Mouse (Mus musculus) stomach, embryonic 14.5 days (tissue): ENCODE measurements around the gene Tubgcp6. TPM values are rescaled to one million over a fixed set of nuclear protein-coding genes. Genes with fewer than 3 reads are reported as not detected.
A peak's percentile ranks its signal among the peaks of the same experiment; 100 is the strongest.

Source experiments
- ATAC-seq: fragments of 200-750 bp; cut with Nextera tagmentation; 2 replicates; pipeline ENCODE4 v1.8.0; 2017; ENCODE audit warnings: low read depth, moderate TSS enrichment; ENCODE audit not compliant: insufficient number of reproducible peaks, insufficient read depth, low FRiP score
- H3K27ac ChIP-seq: fragments of 300-500 bp; sonication (generic); 2 replicates; pipeline ENCODE4 v1.5.1; 2014; ENCODE audit warnings: mild to moderate bottlenecking, low read length, moderate library complexity, mixed read lengths
- H3K27me3 ChIP-seq: fragments of 300-500 bp; sonication (generic); 2 replicates; pipeline ENCODE4 v1.6.1; 2014; ENCODE audit warnings: low read length, control low read depth, mixed read lengths; ENCODE audit not compliant: control insufficient read depth, insufficient read depth
- H3K36me3 ChIP-seq: fragments of 300-500 bp; sonication (generic); 2 replicates; pipeline ENCODE4 v1.6.1; 2014; ENCODE audit warnings: mild to moderate bottlenecking, control low read depth, low read length, moderate library complexity, mixed read lengths; ENCODE audit not compliant: control insufficient read depth, insufficient read depth
- H3K4me1 ChIP-seq: fragments of 300-500 bp; sonication (generic); 2 replicates; pipeline ENCODE4 v1.6.1; 2014; ENCODE audit warnings: low read length, control low read depth, mixed read lengths; ENCODE audit not compliant: control insufficient read depth, insufficient read depth
- H3K4me2 ChIP-seq: fragments of 300-500 bp; sonication (generic); replicated peaks from 2 replicates; pipeline ENCODE4 v1.6.1; 2014; ENCODE audit warnings: low read depth, low read length, control low read depth
- H3K4me3 ChIP-seq: fragments of 300-500 bp; sonication (generic); 2 replicates; pipeline ENCODE4 v1.5.1; 2014; ENCODE audit warnings: low read depth, low read length, control low read depth
- H3K9ac ChIP-seq: fragments of 300-500 bp; sonication (generic); replicated peaks from 2 replicates; pipeline ENCODE4 v1.6.1; 2014; ENCODE audit warnings: low read depth, mild to moderate bottlenecking, control low read depth, low read length, moderate library complexity, mixed read lengths
- H3K9me3 ChIP-seq: fragments of 300-500 bp; sonication (generic); 2 replicates; pipeline ENCODE4 v1.6.1; 2016; ENCODE audit warnings: low read depth, low read length, control low read depth; ENCODE audit not compliant: control insufficient read depth
- WGBS: fragments of 180-500 bp; shearing (Covaris S2); extraction: QIAGEN DNeasy Blood & Tissue Kit; methylation state at CpG from one replicate; pipeline ENCODE4 v1.1.7; 2014; 5-methylcytosine and 5-hydroxymethylcytosine counted together
- polyA plus RNA-seq: library from polyadenylated mRNA; unstranded; fragments of >200 nt; fragmentation: Nextera tagmentation; extraction: Ambion mirVana; gene quantifications from 2 replicates; pipeline ENCODE4 v1.2.1, GENCODE M21; 2014

Tubgcp6 gene
- polyA plus RNA-seq, 1 experiment from 2014 or later = 17.2 TPM

DNA sequence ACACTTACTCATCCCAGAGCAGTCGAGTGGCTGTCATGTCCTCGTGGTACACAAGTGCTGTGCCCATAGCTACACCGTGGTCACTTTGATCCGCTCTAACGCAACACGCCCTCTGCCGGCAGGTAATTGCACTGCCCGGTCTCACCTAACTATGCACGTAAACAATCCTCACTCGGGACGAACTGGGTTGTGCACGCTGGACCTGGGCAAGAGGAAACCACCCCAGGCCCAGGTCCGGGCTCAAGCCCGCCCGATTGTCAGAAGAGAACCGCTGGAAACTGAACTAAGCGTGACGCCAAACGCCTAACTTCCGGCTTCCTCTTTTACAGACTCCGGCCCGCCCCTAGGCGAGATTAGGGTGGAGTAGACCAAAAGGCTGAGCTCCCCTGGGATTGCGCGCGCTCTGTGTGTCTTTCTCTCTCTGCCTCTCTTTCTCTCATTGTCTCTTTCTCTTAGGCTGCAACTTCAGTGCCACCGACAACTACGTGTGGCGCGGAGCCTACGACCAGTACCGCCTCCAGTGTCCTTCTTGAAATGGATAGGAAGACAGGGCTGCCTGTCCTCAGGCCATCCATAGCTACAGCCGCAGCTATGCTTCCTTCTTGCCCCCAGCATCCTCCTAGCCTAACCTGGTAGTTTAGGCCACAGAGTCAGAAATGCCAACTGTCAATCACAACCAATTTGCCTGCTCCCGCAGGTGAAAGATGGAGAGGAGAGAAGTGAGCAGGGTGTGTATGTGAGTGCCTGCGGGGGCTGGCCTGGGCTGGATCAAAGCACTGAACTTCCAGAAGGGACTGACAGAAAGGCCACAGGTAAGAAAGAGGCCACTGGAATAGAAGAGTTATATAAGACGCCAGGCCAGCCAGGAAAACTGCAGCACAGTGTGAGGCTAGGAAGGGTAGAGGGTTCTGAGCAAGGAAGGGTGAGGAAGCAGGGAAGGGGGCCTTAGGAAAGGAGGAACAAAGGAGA lies 5.8 kb upstream of the Tubgcp6 start, which contains the start of gene Hdac10:
Gene Hdac10, minus strand, starts transcription at position 319 of the 969 bp plus-strand sequence.
- WGBS = 4% methylated on average over 36 of the region's 36 CpGs
- peak within 1 kb of the TSS; percentile 60 for H3K4me3 ChIP-seq
- peak within 1 kb of the TSS; percentile 91 for H3K4me2 ChIP-seq
- peak within 1 kb of the TSS; percentile 23 for H3K27ac ChIP-seq
- no peaks in the 10 kb centered on the region for H3K9me3 ChIP-seq
- H3K4me1 ChIP-seq = peaks cover 9% of the 10 kb centered on the region; the same call in 1 of the 2 replicates
- peak within 1 kb of the TSS; percentile 54 for H3K9ac ChIP-seq
- H3K36me3 ChIP-seq = peaks cover 5% of the 10 kb centered on the region; the same call in 1 of the 2 replicates
- ATAC-seq = peak; percentile 85
- no peaks in the 10 kb centered on the region for H3K27me3 ChIP-seq

DNA sequence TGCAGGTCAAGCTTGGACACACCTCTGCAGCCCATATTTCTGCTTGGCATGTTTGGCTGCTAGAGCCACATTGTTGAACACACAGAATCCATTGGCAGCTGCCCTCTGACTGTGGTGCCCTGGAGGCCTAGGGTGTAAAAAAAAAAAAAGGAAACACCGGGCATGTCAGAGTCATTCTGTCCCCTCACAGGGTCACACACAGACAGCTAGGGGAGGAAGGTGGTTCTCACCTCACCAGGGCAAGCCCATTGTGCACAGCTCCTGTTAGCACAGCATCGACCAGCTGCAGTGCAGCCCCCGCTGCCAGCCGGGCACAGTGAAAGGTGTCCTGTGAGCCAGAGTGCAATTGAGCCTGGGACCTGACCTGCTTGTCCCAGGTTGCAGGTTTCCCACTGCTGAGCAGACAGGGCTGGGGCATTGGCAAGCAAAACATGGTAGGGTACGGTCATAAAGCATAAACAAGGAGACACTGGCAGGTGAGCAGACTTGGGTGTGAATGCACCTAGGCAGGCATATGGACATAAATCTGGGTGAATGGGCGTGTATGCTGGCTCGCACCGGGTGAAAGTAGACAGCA lies 4.5 kb upstream of the Tubgcp6 start:
- peak overlapping the region; percentile 91 for H3K4me2 ChIP-seq

DNA sequence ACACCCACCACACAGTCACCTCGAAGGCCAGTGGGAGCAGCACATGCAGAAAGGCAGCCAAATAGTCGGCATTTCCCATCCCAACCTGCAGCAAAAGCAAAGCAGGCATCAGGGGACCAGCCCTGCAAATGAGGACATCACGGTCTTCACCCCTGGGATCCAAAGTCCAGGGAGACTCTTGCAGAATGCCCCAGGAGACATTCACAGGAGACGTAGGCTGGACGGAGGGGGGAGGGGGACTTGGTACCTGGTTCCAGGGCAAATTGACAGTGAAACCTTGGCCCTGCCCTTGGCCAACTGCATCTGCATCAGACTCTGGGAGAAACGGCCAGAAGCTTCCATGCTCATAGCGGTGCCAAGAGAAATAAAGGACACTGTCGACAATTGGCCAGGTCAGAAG lies 3.7 kb upstream of the Tubgcp6 start:
- Histone ChIP-seq H3K9ac (no peak overlapping the region), H3K36me3 (peaks cover 5% of the 10 kb centered on the region; the same call in 1 of the 2 replicates), H3K4me3 (no peak overlapping the region), H3K27ac (no peak overlapping the region), H3K4me1 (peaks cover 21% of the 10 kb centered on the region), H3K9me3 (no peaks in the 10 kb centered on the region), H3K27me3 (no peaks in the 10 kb centered on the region), H3K4me2 (no peak overlapping the region)
- no peak for ATAC-seq
- 90% methylated on average over 8 of the region's 8 CpGs for WGBS

More for the DNA sequence above, 4.5 kb upstream of the Tubgcp6 start:
- Histone ChIP-seq H3K4me3 (peak overlapping the region; percentile 60; the same call in 1 of the 2 replicates), H3K27ac (no peak overlapping the region), H3K9ac (no peak overlapping the region; the same call in 1 of the 2 replicates), H3K36me3 (peaks cover 5% of the 10 kb centered on the region; the same call in 1 of the 2 replicates), H3K4me1 (peaks cover 13% of the 10 kb centered on the region; the same call in 1 of the 2 replicates), H3K9me3 (no peaks in the 10 kb centered on the region), H3K27me3 (no peaks in the 10 kb centered on the region)
- ATAC-seq = no peak
- 83% methylated on average over 8 of the region's 8 CpGs for WGBS

DNA sequence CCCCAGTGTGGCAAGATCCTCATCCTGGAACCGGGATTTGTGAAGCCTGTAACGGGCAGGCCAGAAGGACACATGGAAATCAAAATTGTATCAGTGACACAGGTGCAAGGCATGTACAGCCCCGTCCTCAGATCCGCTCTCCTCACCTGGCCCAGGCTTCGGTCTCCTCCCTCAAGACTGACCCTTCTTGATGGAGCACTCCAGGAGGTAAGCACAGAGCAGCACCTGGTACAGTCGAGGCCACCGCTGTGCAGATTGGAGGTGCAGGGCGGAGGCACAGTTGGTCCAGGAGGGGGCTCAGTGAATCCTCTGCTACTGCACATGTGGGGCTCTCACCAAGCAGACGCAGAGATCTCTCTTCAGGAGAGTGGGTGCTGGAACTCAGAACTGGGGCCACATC lies 2.4 kb upstream of the Tubgcp6 start:
- Histone ChIP-seq H3K27ac (no peak overlapping the region), H3K9ac (no peak overlapping the region), H3K4me3 (no peak overlapping the region), H3K4me1 (peaks cover 25% of the 10 kb centered on the region), H3K4me2 (no peak overlapping the region), H3K9me3 (no peaks in the 10 kb centered on the region), H3K27me3 (no peaks in the 10 kb centered on the region), H3K36me3 (peaks cover 6% of the 10 kb centered on the region; the same call in 1 of the 2 replicates)
- WGBS = 91% methylated on average over 9 of the region's 9 CpGs
- no peak for ATAC-seq

DNA sequence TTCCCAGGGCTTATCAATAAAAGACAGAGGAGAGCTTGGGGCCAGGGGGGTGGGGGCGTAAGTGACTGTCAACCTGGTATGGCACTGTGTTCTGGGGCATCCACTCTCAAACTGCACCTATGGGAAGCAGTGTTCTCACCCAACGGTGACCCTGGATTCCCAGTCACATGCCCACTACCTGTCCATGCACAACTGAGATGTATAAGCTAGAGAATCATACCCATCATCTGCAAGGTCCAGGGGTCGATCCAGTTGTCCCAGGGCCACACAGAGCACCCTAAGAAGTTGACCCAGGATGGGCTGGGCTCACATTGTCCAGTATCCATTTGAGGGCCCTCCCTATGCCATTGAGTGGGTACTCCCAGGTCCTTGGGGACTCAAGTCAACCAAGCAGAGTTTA lies 1.4 kb upstream of the Tubgcp6 start:
- 96% methylated on average over 3 of the region's 3 CpGs for WGBS
- H3K4me2 ChIP-seq = no peak overlapping the region
- no peak overlapping the region for H3K9ac ChIP-seq
- H3K4me3 ChIP-seq = no peak overlapping the region
- no peak for ATAC-seq
- H3K36me3 ChIP-seq = peaks cover 10% of the 10 kb centered on the region; the same call in 1 of the 2 replicates
- H3K9me3 ChIP-seq = no peaks in the 10 kb centered on the region
- H3K27ac ChIP-seq = no peak overlapping the region
- peaks cover 25% of the 10 kb centered on the region for H3K4me1 ChIP-seq
- H3K27me3 ChIP-seq = no peaks in the 10 kb centered on the region

DNA sequence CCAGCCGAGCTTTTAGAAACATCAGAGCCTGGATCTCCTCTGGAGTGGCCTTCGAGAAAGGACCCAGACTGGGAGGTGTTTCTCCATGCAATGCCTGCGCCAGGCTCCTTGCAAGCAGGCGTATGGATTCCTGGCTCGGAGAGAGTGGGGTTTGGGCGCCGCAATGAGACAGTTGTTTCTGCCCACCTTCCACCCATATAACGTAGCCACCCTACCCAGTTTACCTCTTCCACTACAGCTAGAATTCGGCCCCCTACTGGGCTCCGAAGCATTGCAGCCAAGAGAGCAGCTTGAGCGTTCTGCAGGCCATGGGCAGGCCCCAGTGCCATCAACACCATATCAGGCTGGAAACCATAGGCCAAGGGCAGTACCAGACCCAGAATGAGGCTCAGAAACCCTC lies 683 bp upstream of the Tubgcp6 start:
- no peak for ATAC-seq
- H3K9ac ChIP-seq = peak overlapping the region; percentile 79; the same call in 1 of the 2 replicates

DNA sequence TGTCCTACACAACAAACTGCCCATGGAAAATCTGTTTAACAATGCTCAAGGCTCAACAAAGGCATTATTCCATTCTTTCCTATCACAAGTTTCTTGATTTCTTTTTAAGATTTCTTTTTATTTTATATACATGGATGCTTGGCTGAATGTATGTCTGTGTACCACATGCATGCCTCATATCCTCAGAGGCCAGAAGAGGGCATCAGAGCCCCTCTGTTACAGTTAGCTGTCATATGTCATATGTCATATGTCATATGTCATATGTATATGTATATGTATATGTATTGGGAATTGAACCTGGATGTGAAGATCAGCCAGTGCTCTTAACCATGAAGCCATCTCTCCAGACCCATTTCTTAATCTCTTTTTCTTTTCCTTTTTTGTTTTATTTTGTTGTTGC lies 4.9 kb downstream of the Tubgcp6 start:
- no peak overlapping the region for H3K27ac ChIP-seq
- no peak overlapping the region for H3K9ac ChIP-seq
- no peaks in the 10 kb centered on the region for H3K27me3 ChIP-seq
- ATAC-seq = no peak
- peaks cover 12% of the 10 kb centered on the region for H3K4me1 ChIP-seq
- no peak overlapping the region for H3K4me2 ChIP-seq
- no peaks in the 10 kb centered on the region for H3K9me3 ChIP-seq
- H3K36me3 ChIP-seq = peaks cover 31% of the 10 kb centered on the region
- H3K4me3 ChIP-seq = no peak overlapping the region

More for the DNA sequence above, 683 bp upstream of the Tubgcp6 start:
- peaks cover 10% of the 10 kb centered on the region; the same call in 1 of the 2 replicates for H3K36me3 ChIP-seq
- peaks cover 23% of the 10 kb centered on the region for H3K4me1 ChIP-seq
- peak overlapping the region; percentile 71; the same call in 1 of the 2 replicates for H3K27ac ChIP-seq
- H3K4me2 ChIP-seq = peak overlapping the region; percentile 91
- peak overlapping the region; percentile 93 for H3K4me3 ChIP-seq
- no peaks in the 10 kb centered on the region for H3K9me3 ChIP-seq
- H3K27me3 ChIP-seq = no peaks in the 10 kb centered on the region
- 29% methylated on average over 11 of the region's 11 CpGs for WGBS

DNA sequence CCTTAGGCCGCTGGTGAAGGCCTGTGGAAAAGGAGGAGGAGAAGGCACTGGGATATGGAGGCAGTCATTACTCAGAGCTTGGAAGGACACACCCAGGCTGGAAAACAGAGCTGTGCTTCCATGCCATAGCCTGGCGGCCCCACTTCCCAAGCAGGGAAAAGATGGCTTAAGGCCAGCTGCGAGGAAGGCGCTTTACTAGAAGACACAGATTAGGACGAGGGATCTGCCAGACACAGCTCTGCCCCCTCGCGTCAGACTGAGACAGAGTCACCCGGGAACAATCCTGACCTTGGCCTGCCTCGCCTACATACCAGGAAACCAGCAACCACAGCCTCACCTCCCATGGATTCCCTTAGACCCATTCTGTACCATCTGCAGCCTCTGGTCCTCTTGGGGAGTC lies 12.8 kb downstream of the Tubgcp6 start:
- no peak for ATAC-seq
- Histone ChIP-seq H3K4me1 (no peaks in the 10 kb centered on the region), H3K27ac (no peak overlapping the region), H3K4me2 (no peak overlapping the region), H3K4me3 (no peak overlapping the region), H3K9ac (no peak overlapping the region), H3K9me3 (no peaks in the 10 kb centered on the region), H3K36me3 (peaks cover 63% of the 10 kb centered on the region), H3K27me3 (no peaks in the 10 kb centered on the region)
- 76% methylated on average over 9 of the region's 9 CpGs for WGBS
